Mouse (Mus musculus) lung, adult 2 months (tissue): ENCODE measurements around the gene Olfr748. TPM values are rescaled to one million over a fixed set of nuclear protein-coding genes. Genes with fewer than 3 reads are reported as not detected.
"Not testable (repeated sequence)": the region's sequence is repeated elsewhere in the genome, so short reads cannot be mapped to it uniquely, and the experiment has no call there.

Experiments used
- DNase-seq: peaks from one replicate; pipeline ENCODE4 v3.0.0; 2022
- H3K4me1 ChIP-seq: fragments of 200-500 bp; 2 replicates; pipeline ENCODE4 v1.6.1; 2011; ENCODE audit warnings: low read length; ENCODE audit not compliant: control insufficient read depth, insufficient read depth
- H3K4me3 ChIP-seq: fragments of 200-500 bp; replicated peaks from 2 replicates; pipeline ENCODE3; 2011; ENCODE audit warnings: low read depth, mild to moderate bottlenecking, control low read depth, low read length; ENCODE audit errors: extremely low read depth
- CTCF ChIP-seq: fragments of 200-500 bp; IDR thresholded peaks from 2 replicates; pipeline ENCODE4 v1.5.1; 2011; ENCODE audit warnings: mild to moderate bottlenecking, low read length, control low read depth; ENCODE audit not compliant: insufficient read depth
- POLR2A ChIP-seq: fragments of 200-500 bp; IDR thresholded peaks from 2 replicates; pipeline ENCODE4 v1.6.1; 2011; ENCODE audit warnings: low read depth, mild to moderate bottlenecking, control low read depth, low read length, borderline replicate concordance; ENCODE audit errors: extremely low read depth
- WGBS: fragments of 180-500 bp; shearing (Covaris S2); methylation state at CpG from one replicate; pipeline ENCODE4 v1.1.7; 2018; 5-methylcytosine and 5-hydroxymethylcytosine counted together
- polyA plus RNA-seq: library from polyadenylated mRNA; depleted of rRNA; stranded (reverse); fragments of >200 nt; gene quantifications from 2 replicates; pipeline ENCODE4 v1.2.3, GENCODE M21; 2012; rRNA removed

The Olfr748 gene
- not detected in 2 replicates for polyA plus RNA-seq

GRCm38 (mm10) chr14:50707073-50707472 lies at the start of gene Olfr748:
Gene Olfr748, plus strand, starts transcription at chr14:50707373.
- no peak for DNase-seq
- no peak for TF ChIP-seq POLR2A
- TF ChIP-seq CTCF = no peak

GRCm38 (mm10) chr14:50693106-50693505 lies 14.1 kb upstream of the Olfr748 start, which contains the start of gene Olfr747:
Gene Olfr747, minus strand, starts transcription at chr14:50693206.
- no peak for DNase-seq
- no peaks in the 10 kb centered on the region for H3K4me1 ChIP-seq
- WGBS = 90% methylated on average over 3 of the region's 3 CpGs
- TF ChIP-seq CTCF (no peak), POLR2A (no peak)
- H3K4me3 ChIP-seq = no peak within 1 kb of the TSS

More at GRCm38 (mm10) chr14:50707073-50707472, at the start of gene Olfr748:
- Histone ChIP-seq H3K4me1 (no peaks in the 10 kb centered on the region), H3K4me3 (no peak within 1 kb of the TSS)
- WGBS = 58% methylated on average over 1 of the region's 1 CpGs

- not testable (repeated sequence) for DNase-seq, H3K4me3 ChIP-seq, H3K4me1 ChIP-seq
- 85% methylated on average over 15 of the region's 15 CpGs for WGBS
Observed at GRCm38 (mm10) chr14:50719875-50720274, 12.7 kb downstream of the Olfr748 start.

DNA sequence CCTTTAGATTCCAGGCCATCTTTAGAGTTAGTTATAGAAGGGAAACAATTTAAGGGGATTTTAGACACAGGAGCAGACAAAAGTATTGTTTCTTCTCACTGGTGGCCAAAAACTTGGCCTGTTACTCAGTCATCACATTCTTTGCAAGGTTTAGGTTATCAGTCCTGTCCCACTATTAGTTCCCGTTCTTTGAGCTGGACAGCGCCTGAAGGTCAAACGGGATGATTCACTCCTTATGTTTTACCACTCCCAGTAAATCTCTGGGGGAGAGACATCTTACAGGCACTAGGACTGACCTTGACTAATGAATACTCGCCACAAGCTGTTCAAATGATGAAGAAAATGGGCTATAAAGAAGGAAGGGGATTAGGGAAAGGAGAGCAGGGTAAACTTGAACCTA lies 15.2 kb downstream of the Olfr748 start:
- WGBS = 65% methylated on average over 4 of the region's 4 CpGs

DNA sequence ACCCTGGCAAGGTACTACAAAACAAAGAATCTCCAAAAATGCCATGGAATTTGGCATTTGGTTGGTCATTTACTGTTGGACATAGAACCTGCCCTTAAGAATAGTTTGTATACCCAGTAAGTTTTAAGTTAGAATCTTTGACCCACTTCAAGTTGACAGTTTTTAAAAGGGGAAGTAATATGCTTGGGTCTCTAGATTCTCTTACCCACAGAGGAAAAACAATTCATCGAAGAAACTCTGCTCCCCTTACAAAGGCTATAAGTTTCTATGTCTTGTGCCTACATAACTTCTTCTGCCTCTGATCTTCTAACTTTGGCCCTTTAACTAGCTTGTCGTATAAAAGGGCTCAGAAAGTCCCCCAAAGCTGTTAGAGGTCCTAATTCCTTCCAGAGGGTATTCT lies 33.2 kb downstream of the Olfr748 start:
- whole genome bisulfite sequencing = 65% methylated on average over 2 of the region's 2 CpGs
- no peak for DNase-seq
- no peaks in the 10 kb centered on the region for H3K4me1 ChIP-seq
- no peak for TF ChIP-seq POLR2A
- TF ChIP-seq CTCF = no peak
- H3K4me3 ChIP-seq = no peak overlapping the region

More for the DNA sequence above, 15.2 kb downstream of the Olfr748 start:
- DNase-seq, H3K4me3 ChIP-seq, H3K4me1 ChIP-seq: not testable (repeated sequence)

DNA sequence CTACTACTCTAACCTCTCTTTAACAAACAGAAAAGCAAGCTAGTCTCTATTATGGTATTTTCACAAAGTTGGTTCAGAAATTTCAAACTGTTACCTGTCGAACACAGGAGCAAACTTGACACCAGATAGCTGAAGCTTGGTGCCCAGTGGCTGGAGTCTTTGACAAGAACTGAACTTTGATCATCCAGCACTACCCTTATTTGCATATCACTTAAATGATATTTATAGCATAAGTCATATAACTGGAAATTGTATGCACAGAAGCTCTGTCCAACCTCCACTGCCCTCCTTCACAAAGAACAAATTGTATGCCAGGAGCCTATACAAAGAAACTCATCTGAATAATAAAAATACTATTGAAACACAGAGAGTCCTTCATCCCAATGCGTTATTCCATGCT lies 34.4 kb downstream of the Olfr748 start:
- no peak for TF ChIP-seq CTCF
- no peak for TF ChIP-seq POLR2A
- Histone ChIP-seq H3K4me1 (no peaks in the 10 kb centered on the region), H3K4me3 (no peak overlapping the region)
- 68% methylated on average over 2 of the region's 2 CpGs for WGBS
- no peak for DNase-seq

GRCm38 (mm10) chr14:50744994-50745393 lies 37.8 kb downstream of the Olfr748 start, which contains the start of gene Olfr749:
Gene Olfr749, minus strand, starts transcription at chr14:50745094.
- no peak for TF ChIP-seq CTCF
- no peak for TF ChIP-seq POLR2A
- DNase-seq = no peak
- H3K4me1 ChIP-seq = no peaks in the 10 kb centered on the region
- no peak within 1 kb of the TSS for H3K4me3 ChIP-seq

DNA sequence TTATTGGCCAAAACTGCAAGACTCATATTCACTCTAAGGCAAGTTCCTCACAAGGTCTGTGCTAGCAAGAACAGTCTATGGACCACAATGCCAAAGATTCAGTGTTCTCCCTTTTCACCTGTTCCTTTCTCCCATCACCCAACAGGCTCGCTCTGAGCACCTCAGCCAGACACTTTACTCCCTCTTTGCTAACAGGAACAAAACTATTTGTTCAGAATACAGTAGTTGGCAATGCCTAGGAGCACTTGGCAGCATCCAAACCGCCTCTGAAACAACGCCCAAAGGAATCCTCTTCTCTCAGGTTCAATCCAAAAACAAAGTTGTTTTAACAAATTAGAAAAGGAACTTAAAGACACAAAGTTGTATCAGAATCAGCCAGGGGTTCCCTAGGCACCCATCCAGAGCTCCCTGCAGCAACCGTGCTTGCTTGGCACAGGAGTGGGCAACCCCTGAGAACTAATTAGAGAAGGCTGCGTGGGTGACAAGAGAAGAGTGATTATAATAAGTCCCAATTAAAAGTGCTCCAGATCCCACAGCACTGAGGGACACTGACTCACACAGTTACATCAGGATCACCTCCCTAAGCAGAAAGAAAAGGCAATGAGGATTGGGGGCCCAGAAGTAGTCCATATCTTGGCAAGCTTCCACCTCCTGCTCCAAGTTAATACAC lies 51.4 kb downstream of the Olfr748 start:
- Histone ChIP-seq H3K4me3 (no peak overlapping the region), H3K4me1 (no peaks in the 10 kb centered on the region)
- 67% methylated on average over 5 of the region's 5 CpGs for WGBS
- TF ChIP-seq CTCF (no peak), POLR2A (no peak)
- no peak for DNase-seq

Other genes starting within 250 kb of the Olfr748 start
- gene Olfr741, start 234.6 kb upstream of the Olfr748 start, polyA plus RNA-seq = not detected in 2 replicates
- not detected in 2 replicates for gene Olfr742, start 203.8 kb upstream of the Olfr748 start, polyA plus RNA-seq
- not detected in 2 replicates for gene Olfr743, start 185.5 kb upstream of the Olfr748 start, polyA plus RNA-seq
- not detected in 2 replicates for gene Olfr744, start 92.5 kb upstream of the Olfr748 start, polyA plus RNA-seq
- gene Olfr745, start 68.0 kb upstream of the Olfr748 start, polyA plus RNA-seq = not detected in 2 replicates
- gene Olfr746, start 60.3 kb upstream of the Olfr748 start, polyA plus RNA-seq = not detected in 2 replicates
- gene Olfr747, start 14.2 kb upstream of the Olfr748 start, polyA plus RNA-seq = not detected in 2 replicates
- not detected in 2 replicates for gene Olfr749, start 37.7 kb downstream of the Olfr748 start, polyA plus RNA-seq
- gene Ttc5, start 78.1 kb downstream of the Olfr748 start, polyA plus RNA-seq = 22.4 and 32.2 TPM in 2 replicates
- gene Ccnb1ip1, start 100.4 kb downstream of the Olfr748 start, polyA plus RNA-seq = not detected in 2 replicates
- gene Parp2, start 100.5 kb downstream of the Olfr748 start, polyA plus RNA-seq = 9.6 and 17.4 TPM in 2 replicates
- gene Tep1, start 163.2 kb downstream of the Olfr748 start, polyA plus RNA-seq = 28.1 and 28.6 TPM in 2 replicates
- gene Klhl33, start 190.1 kb downstream of the Olfr748 start, polyA plus RNA-seq = 1.4 and 3.7 TPM in 2 replicates
- gene Osgep, start 217.5 kb downstream of the Olfr748 start, polyA plus RNA-seq = 104 and 122 TPM in 2 replicates
- 12.0 and 23.2 TPM in 2 replicates for gene Apex1, start 217.6 kb downstream of the Olfr748 start, polyA plus RNA-seq
- gene Pip4p1, start 223.5 kb downstream of the Olfr748 start, polyA plus RNA-seq = 99.1 and 111 TPM in 2 replicates
- 35.3 and 37.0 TPM in 2 replicates for gene Pnp, start 223.7 kb downstream of the Olfr748 start, polyA plus RNA-seq
- 20.3 and 46.2 TPM in 2 replicates for gene Gm49342, start 237.1 kb downstream of the Olfr748 start, polyA plus RNA-seq
- 0.97 and 1.1 TPM in 2 replicates for gene Pnp2, start 248.6 kb downstream of the Olfr748 start, polyA plus RNA-seq